Mouse (Mus musculus): ENCODE results near the gene Ifi204. TPM values are rescaled to one million over a fixed set of nuclear protein-coding genes. Genes with fewer than 3 reads are reported as not detected.
"Not testable (repeated sequence)": the region's sequence is repeated elsewhere in the genome, so short reads cannot be mapped to it uniquely, and the experiment has no call there.

Ifi204 gene
- total RNA-seq (2022): 1 to 10 TPM in 3 of 4 experiments, under 1 TPM in 1; 0.70 to 2.4 (median 2.3) TPM

- DNase-seq (ENCODE audit: low spot score in 2 of 2): peak; percentile 39 to 54
These were observed at the start of gene Ifi204 for GRCm38 (mm10) chr1:173766848-173767617. TSS of gene Ifi204 (minus strand) at chr1:173766943.

GRCm38 (mm10) chr1:173809294-173809693 is 42.6 kb upstream of the Ifi204 start:
- not testable (repeated sequence) for DNase-seq (ENCODE audit: low spot score in 2 of 2)

GRCm38 (mm10) chr1:173802689-173803281 is 36.0 kb upstream of the Ifi204 start:
- DNase-seq (ENCODE audit: low spot score in 2 of 2): not testable (repeated sequence)

- not testable (repeated sequence) for DNase-seq (ENCODE audit: low spot score in 2 of 2)
These were observed 35.5 kb upstream of the Ifi204 start for GRCm38 (mm10) chr1:173802207-173802606.

GRCm38 (mm10) chr1:173801791-173802190 is 35.0 kb upstream of the Ifi204 start:
- not testable (repeated sequence) for DNase-seq (ENCODE audit: low spot score in 2 of 2)

- DNase-seq (ENCODE audit: low spot score in 2 of 2): not testable (repeated sequence)
These were observed 6.7 kb upstream of the Ifi204 start for GRCm38 (mm10) chr1:173773457-173773856.

- not testable (repeated sequence) for DNase-seq (ENCODE audit: low spot score in 2 of 2)
These were observed 6.7 kb downstream of the Ifi204 start for GRCm38 (mm10) chr1:173760032-173760431.

GRCm38 (mm10) chr1:173742262-173742661 is 24.5 kb downstream of the Ifi204 start:
- no peak for DNase-seq (ENCODE audit: low spot score in 2 of 2)

- peak; percentile 8 to 11 for DNase-seq (ENCODE audit: low spot score in 2 of 2)
These were observed 25.1 kb downstream of the Ifi204 start, which contains the start of gene Ifi207 for GRCm38 (mm10) chr1:173741656-173742055. TSS of gene Ifi207 (minus strand) at chr1:173741747.

GRCm38 (mm10) chr1:173740537-173740936 is 26.2 kb downstream of the Ifi204 start:
- no peak for DNase-seq (ENCODE audit: low spot score in 2 of 2)

GRCm38 (mm10) chr1:173736986-173737385 is 29.8 kb downstream of the Ifi204 start:
- DNase-seq (ENCODE audit: low spot score in 2 of 2): no peak

- DNase-seq (ENCODE audit: low spot score in 2 of 2): not testable (repeated sequence)
These were observed 31.7 kb downstream of the Ifi204 start for GRCm38 (mm10) chr1:173735015-173735414.

- no peak for DNase-seq (ENCODE audit: low spot score in 2 of 2)
These were observed 33.5 kb downstream of the Ifi204 start for GRCm38 (mm10) chr1:173733219-173733618.

Other genes starting within 250 kb of the Ifi204 start
- not detected for gene Ifi214, start 231.0 kb downstream of the Ifi204 start, total RNA-seq (2022)
- not detected for gene Ifi213, start 167.7 kb downstream of the Ifi204 start, total RNA-seq (2022)
- under 1 TPM in 1 of 4 experiments, not detected in 3; 0.15 TPM for gene Ifi209, start 136.0 kb downstream of the Ifi204 start, total RNA-seq (2022)
- under 1 TPM in 3 of 4 experiments, not detected in 1; 0.22 to 0.31 (median 0.24) TPM for gene Ifi208, start 93.3 kb downstream of the Ifi204 start, total RNA-seq (2022)
- gene Ifi207, start 25.2 kb downstream of the Ifi204 start, total RNA-seq (2022): 1 to 10 TPM; 1.3 to 3.8 (median 2.5) TPM
- gene Ifi211, start 146.1 kb upstream of the Ifi204 start, total RNA-seq (2022): 1 to 10 TPM in 2 of 4 experiments, under 1 TPM in 2; 0.53 to 2.2 (median 1.1) TPM
- gene Mndal, start 175.5 kb upstream of the Ifi204 start, total RNA-seq (2022): 1 to 10 TPM; 1.1 to 1.9 (median 1.7) TPM
- 1 to 10 TPM; 1.6 to 3.4 (median 1.9) TPM for gene Ifi203, start 175.7 kb upstream of the Ifi204 start, total RNA-seq (2022)
- gene Ifi202b, start 215.8 kb upstream of the Ifi204 start, total RNA-seq (2022): not detected